Mouse (Mus musculus): Measurements from ENCODE around the gene Iqsec3. TPM values are rescaled to one million over a fixed set of nuclear protein-coding genes. Genes with fewer than 3 reads are reported as not detected.
"Not testable (repeated sequence)": the region's sequence is repeated elsewhere in the genome, so short reads cannot be mapped to it uniquely, and the experiment has no call there.

Iqsec3 gene
- polyA plus RNA-seq, 1 experiment from 2014 or later = 0.12 TPM

DNA sequence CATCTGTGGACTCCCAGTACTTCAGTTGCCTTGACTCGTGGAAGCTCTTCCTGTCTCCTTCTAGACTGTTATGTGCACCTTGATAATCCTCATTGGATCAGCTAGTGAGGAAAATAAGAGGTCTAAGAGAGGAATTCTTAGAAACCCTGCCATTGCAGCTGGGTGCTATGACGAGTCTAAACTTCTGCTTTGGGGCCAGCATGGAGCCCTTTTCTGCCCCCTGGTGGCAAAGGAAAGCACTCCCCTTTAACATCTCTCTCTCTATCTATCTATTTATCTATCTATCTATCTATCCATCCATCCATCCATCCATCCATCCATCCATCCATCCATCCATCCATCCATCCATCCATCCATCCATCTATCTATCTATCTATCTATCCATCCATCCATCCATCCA is 106.9 kb downstream of the Iqsec3 start:
- ATAC-seq (ENCODE audit: low FRiP score, low TSS enrichment); H3K27ac ChIP-seq (replicated peaks); H3K4me1 ChIP-seq (replicated peaks; ENCODE audit: control insufficient read depth, insufficient read depth); H3K36me3 ChIP-seq (ENCODE audit: control insufficient read depth, insufficient read depth, low read length); H3K4me3 ChIP-seq (ENCODE audit: low read depth, low read length); H3K9me3 ChIP-seq (ENCODE audit: control insufficient read depth, low read length); H3K27me3 ChIP-seq (ENCODE audit: control insufficient read depth, insufficient read depth, low read length); H3K9ac ChIP-seq (ENCODE audit: low read length); H3K4me2 ChIP-seq (replicated peaks; ENCODE audit: low read depth): not testable (repeated sequence)
- peak; percentile 18 for DNase-seq (ENCODE audit: low spot score)
- TF ChIP-seq CTCF (IDR thresholded peaks at IDR 0.05; ENCODE audit: low read depth) = peak; percentile 74
- WGBS = 11% methylated on average over 2 of the region's 2 CpGs

DNA sequence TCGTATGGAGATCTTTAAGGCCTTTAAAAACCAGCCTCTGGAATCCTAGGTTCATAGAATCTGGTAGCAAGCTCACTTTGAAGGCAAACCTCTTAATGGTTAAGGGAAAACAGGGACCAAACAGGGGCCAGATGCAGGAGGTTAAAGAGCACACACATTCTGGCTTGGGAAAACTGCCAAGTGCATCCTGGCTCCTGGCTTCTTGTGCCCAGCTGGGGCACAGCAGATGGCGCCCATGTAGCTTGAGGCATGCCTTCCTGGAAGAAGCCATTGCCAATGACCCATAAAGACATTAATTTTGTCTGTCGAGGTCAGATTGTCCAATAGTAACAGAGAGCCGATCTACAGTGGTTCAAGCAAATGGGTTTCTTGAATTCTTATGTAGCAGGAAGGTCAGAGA is 109.5 kb downstream of the Iqsec3 start:
- WGBS = 86% methylated on average over 4 of the region's 4 CpGs

DNA sequence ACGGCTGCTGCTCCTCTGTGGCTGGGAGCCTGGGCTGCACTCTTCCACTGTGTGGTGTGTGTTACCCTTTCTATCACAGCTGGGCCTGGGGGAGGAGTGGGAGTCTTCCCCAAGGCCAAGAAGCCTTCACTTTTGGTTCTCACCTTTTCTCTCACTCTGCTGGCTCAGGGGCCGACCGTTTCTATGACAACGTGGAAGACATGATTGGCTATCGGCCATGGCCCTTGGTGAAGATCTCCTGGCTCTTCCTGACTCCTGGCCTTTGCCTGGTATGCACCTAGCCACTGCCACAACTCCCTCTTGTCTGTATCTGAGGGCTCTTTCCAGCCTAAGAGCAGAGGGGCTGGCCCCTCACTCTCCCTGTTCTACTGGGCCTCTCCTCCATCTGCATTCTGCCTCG is 110.4 kb downstream of the Iqsec3 start:
- no peak overlapping the region for H3K4me3 ChIP-seq (ENCODE audit: low read depth, low read length)
- H3K4me2 ChIP-seq (replicated peaks; ENCODE audit: low read depth) = no peak overlapping the region
- DNase-seq (ENCODE audit: low spot score) (no peak), ATAC-seq (ENCODE audit: low FRiP score, low TSS enrichment) (no peak)
- no peak for TF ChIP-seq EP300 (optimal IDR thresholded peaks at IDR 0.05)
- no peak for TF ChIP-seq CTCF (IDR thresholded peaks at IDR 0.05; ENCODE audit: low read depth)
- H3K27ac ChIP-seq (replicated peaks) = no peak overlapping the region
- no peaks in the 10 kb centered on the region for H3K4me1 ChIP-seq (replicated peaks; ENCODE audit: control insufficient read depth, insufficient read depth)
- no peaks in the 10 kb centered on the region for H3K9me3 ChIP-seq (ENCODE audit: control insufficient read depth, low read length)
- no peaks in the 10 kb centered on the region for H3K27me3 ChIP-seq (ENCODE audit: control insufficient read depth, insufficient read depth, low read length)
- H3K9ac ChIP-seq (ENCODE audit: low read length) = no peak overlapping the region
- H3K36me3 ChIP-seq (ENCODE audit: control insufficient read depth, insufficient read depth, low read length) = no peaks in the 10 kb centered on the region
- 73% methylated on average over 6 of the region's 6 CpGs for WGBS

More for the DNA sequence above, 109.5 kb downstream of the Iqsec3 start:
- no peaks in the 10 kb centered on the region for H3K4me1 ChIP-seq (replicated peaks; ENCODE audit: control insufficient read depth, insufficient read depth)
- H3K27ac ChIP-seq (replicated peaks) = no peak overlapping the region
- H3K4me3 ChIP-seq (ENCODE audit: low read depth, low read length) = no peak overlapping the region
- ATAC-seq (ENCODE audit: low FRiP score, low TSS enrichment) = no peak
- H3K4me2 ChIP-seq (replicated peaks; ENCODE audit: low read depth) = no peak overlapping the region
- no peak for DNase-seq (ENCODE audit: low spot score)
- TF ChIP-seq CTCF (IDR thresholded peaks at IDR 0.05; ENCODE audit: low read depth) (no peak), EP300 (optimal IDR thresholded peaks at IDR 0.05) (no peak)
- H3K27me3 ChIP-seq (ENCODE audit: control insufficient read depth, insufficient read depth, low read length) = no peaks in the 10 kb centered on the region
- no peaks in the 10 kb centered on the region for H3K36me3 ChIP-seq (ENCODE audit: control insufficient read depth, insufficient read depth, low read length)
- H3K9me3 ChIP-seq (ENCODE audit: control insufficient read depth, low read length) = no peaks in the 10 kb centered on the region
- no peak overlapping the region for H3K9ac ChIP-seq (ENCODE audit: low read length)

DNA sequence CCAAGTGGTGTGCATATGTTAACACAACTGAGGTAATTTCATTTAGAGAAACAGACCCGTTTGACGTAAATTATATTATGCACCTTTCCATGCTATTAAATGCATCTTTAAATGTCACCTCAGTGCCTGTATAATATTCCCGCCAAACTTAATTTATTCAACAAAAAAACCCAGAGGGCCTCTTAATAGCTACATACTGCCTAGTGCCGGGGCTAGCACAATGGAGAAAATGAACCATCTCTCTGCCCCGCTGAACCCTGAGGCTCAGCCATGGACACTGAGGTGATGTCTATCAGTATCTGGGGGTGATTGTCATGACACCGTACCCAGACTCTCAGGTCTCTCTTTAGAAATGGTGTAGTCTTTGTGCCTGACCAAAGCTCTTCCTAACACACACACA is 116.2 kb downstream of the Iqsec3 start:
- H3K4me1 ChIP-seq (replicated peaks; ENCODE audit: control insufficient read depth, insufficient read depth) = no peaks in the 10 kb centered on the region
- H3K9ac ChIP-seq (ENCODE audit: low read length) = no peak overlapping the region
- no peak overlapping the region for H3K27ac ChIP-seq (replicated peaks)
- no peak overlapping the region for H3K4me2 ChIP-seq (replicated peaks; ENCODE audit: low read depth)
- H3K4me3 ChIP-seq (ENCODE audit: low read depth, low read length) = no peak overlapping the region
- DNase-seq (ENCODE audit: low spot score) (no peak), ATAC-seq (ENCODE audit: low FRiP score, low TSS enrichment) (no peak)
- 91% methylated on average over 6 of the region's 6 CpGs for WGBS
- no peak for TF ChIP-seq CTCF (IDR thresholded peaks at IDR 0.05; ENCODE audit: low read depth)
- TF ChIP-seq EP300 (optimal IDR thresholded peaks at IDR 0.05) = no peak
- H3K27me3 ChIP-seq (ENCODE audit: control insufficient read depth, insufficient read depth, low read length) = no peaks in the 10 kb centered on the region
- H3K9me3 ChIP-seq (ENCODE audit: control insufficient read depth, low read length) = no peaks in the 10 kb centered on the region
- H3K36me3 ChIP-seq (ENCODE audit: control insufficient read depth, insufficient read depth, low read length) = no peaks in the 10 kb centered on the region

DNA sequence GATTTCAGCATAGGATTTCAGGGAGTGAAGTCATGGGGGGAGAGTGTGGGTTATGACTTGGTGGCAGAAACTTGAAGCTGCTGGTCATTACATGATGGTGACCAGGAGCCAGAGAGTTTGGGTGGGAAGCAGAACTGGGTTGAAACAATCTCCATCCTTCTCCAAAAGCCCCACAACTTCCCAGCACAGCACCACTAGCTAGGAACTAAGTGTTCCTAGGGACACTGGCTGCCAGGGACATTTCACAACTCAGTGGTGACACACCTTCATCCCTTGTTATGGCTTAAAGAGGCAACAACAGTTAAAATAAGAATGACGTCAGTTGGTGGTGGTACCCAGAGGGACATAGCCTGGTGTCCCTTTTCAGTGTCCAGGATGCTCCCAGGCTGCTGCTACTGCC is 117.4 kb downstream of the Iqsec3 start:
- Histone ChIP-seq H3K27ac (replicated peaks) (no peak overlapping the region), H3K4me2 (replicated peaks; ENCODE audit: low read depth) (no peak overlapping the region), H3K4me3 (ENCODE audit: low read depth, low read length) (no peak overlapping the region), H3K36me3 (ENCODE audit: control insufficient read depth, insufficient read depth, low read length) (no peaks in the 10 kb centered on the region), H3K9ac (ENCODE audit: low read length) (no peak overlapping the region), H3K4me1 (replicated peaks; ENCODE audit: control insufficient read depth, insufficient read depth) (no peaks in the 10 kb centered on the region), H3K9me3 (ENCODE audit: control insufficient read depth, low read length) (no peaks in the 10 kb centered on the region), H3K27me3 (ENCODE audit: control insufficient read depth, insufficient read depth, low read length) (no peaks in the 10 kb centered on the region)
- ATAC-seq (ENCODE audit: low FRiP score, low TSS enrichment) (no peak), DNase-seq (ENCODE audit: low spot score) (no peak)
- TF ChIP-seq EP300 (optimal IDR thresholded peaks at IDR 0.05) (no peak), CTCF (IDR thresholded peaks at IDR 0.05; ENCODE audit: low read depth) (no peak)
- 80% methylated on average over 1 of the region's 1 CpGs for WGBS

DNA sequence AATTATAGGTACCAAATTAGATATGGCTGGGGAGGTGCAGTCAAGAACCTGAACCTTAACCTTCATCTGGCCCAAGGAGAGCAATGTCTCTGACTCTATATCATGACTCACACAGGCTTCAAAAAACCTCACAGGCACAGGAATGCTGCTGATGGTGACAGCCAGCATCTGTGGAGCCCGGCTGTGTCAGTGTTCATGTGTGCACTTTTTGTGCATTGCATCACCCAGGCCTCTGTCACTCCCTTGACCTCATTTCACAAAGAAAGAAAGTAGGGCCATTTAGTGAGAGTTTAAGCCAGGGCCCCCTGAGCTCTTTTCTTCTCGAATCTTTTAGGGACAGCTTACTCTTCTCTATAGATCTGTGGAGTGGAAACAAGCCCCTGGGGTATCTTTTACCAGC is 121.2 kb downstream of the Iqsec3 start:
- no peak overlapping the region for H3K4me2 ChIP-seq (replicated peaks; ENCODE audit: low read depth)
- no peak overlapping the region for H3K4me3 ChIP-seq (ENCODE audit: low read depth, low read length)
- no peaks in the 10 kb centered on the region for H3K36me3 ChIP-seq (ENCODE audit: control insufficient read depth, insufficient read depth, low read length)
- H3K27me3 ChIP-seq (ENCODE audit: control insufficient read depth, insufficient read depth, low read length) = no peaks in the 10 kb centered on the region
- DNase-seq (ENCODE audit: low spot score) = no peak
- no peak for ATAC-seq (ENCODE audit: low FRiP score, low TSS enrichment)
- no peaks in the 10 kb centered on the region for H3K9me3 ChIP-seq (ENCODE audit: control insufficient read depth, low read length)
- WGBS = 60% methylated on average over 2 of the region's 2 CpGs
- H3K9ac ChIP-seq (ENCODE audit: low read length) = no peak overlapping the region
- TF ChIP-seq CTCF (IDR thresholded peaks at IDR 0.05; ENCODE audit: low read depth) (no peak), EP300 (optimal IDR thresholded peaks at IDR 0.05) (no peak)
- H3K4me1 ChIP-seq (replicated peaks; ENCODE audit: control insufficient read depth, insufficient read depth) = no peaks in the 10 kb centered on the region
- no peak overlapping the region for H3K27ac ChIP-seq (replicated peaks)

All from stomach, postnatal 0 days (tissue).